Mouse (Mus musculus) central nervous system, embryonic 11.5 days (tissue): ENCODE data around the gene Lcn11. TPM values are rescaled to one million over a fixed set of nuclear protein-coding genes. Genes with fewer than 3 reads are reported as not detected.

ENCODE experiments used
- polyA plus RNA-seq: library from polyadenylated mRNA; depleted of rRNA; stranded (reverse); fragments of >200 nt; gene quantifications from 2 replicates; pipeline ENCODE4 v1.2.3, GENCODE M21; 2012; rRNA removed

Gene Lcn11
- polyA plus RNA-seq = not detected in 2 replicates

DNA sequence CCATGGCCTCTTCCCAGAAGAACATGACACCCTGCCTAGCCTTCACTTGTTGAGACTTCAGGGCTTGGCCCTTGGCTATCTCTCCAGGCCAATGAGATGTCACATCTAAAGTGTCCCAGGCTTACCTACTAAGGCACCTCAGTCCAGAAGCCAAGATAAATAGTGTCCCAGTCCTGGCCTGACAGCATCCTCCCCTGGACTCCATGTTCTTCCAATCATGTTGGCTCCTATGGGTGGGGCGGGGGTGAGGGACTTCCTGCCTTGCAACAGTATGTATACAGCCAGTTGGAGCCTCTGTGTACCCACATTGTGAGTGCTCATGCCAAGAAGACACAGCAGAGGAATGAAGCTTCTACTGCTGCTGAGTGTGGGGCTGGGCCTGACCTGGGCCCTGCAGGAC lies at the start of gene Lcn11:
TSS of gene Lcn11 (plus strand) at position 301 of the 400 bp plus-strand sequence.

GRCm38 (mm10) chr2:25736709-25737108 lies 40.1 kb upstream of the Lcn11 start, which contains the start of gene Obp2b:
Obp2b (plus strand) TSS chr2:25737009.

GRCm38 (mm10) chr2:25765269-25765668 lies 11.5 kb upstream of the Lcn11 start, which contains the start of gene Lcn3:
Lcn3 (plus strand) TSS chr2:25765569.

DNA sequence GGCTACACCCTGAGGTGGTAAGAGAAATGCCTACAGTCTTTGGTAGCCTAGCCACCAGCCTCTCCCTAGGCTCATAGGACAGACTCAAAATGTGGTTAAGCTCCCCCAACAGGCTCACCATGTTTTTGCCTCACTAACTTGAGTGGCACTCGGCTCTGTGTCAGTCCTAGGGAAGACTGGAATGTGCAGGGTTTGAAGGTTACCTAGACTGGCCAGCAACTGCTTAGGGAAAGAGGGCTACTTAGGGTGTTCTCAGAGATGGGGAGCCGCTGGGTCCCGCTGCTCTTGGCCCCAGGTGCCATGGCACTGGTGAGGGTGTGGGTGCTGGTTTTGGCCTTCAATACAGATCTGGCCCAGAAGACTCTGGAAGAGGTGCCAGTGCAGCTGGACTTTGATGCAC lies 5.1 kb downstream of the Lcn11 start, which contains the start of gene Gm13539:
TSS of gene Gm13539 (plus strand) at position 301 of the 400 bp plus-strand sequence.

GRCm38 (mm10) chr2:25815748-25816147 lies 38.9 kb downstream of the Lcn11 start, which contains the start of gene Glt6d1:
Glt6d1 (minus strand) TSS chr2:25815848.

GRCm38 (mm10) chr2:25822806-25823205 lies 46.0 kb downstream of the Lcn11 start, which contains the start of gene Lcn9:
Lcn9 (plus strand) TSS chr2:25823153.

Other genes with a start within 250 kb of the Lcn11 start
- 16.0 and 18.2 TPM in 2 replicates for gene Traf2, start 230.1 kb upstream of the Lcn11 start, polyA plus RNA-seq
- gene Edf1, start 219.2 kb upstream of the Lcn11 start, polyA plus RNA-seq = 165 and 237 TPM in 2 replicates
- 8.2 and 8.8 TPM in 2 replicates for gene Mamdc4, start 202.2 kb upstream of the Lcn11 start, polyA plus RNA-seq
- gene Phpt1, start 201.8 kb upstream of the Lcn11 start, polyA plus RNA-seq = 154 and 192 TPM in 2 replicates
- 1.2 and 1.4 TPM in 2 replicates for gene Ajm1, start 195.3 kb upstream of the Lcn11 start, polyA plus RNA-seq
- gene Rabl6, start 168.5 kb upstream of the Lcn11 start, polyA plus RNA-seq = 88.7 and 111 TPM in 2 replicates
- gene Ccdc183, start 159.3 kb upstream of the Lcn11 start, polyA plus RNA-seq = not detected in 2 replicates
- 9.4 and 18.8 TPM in 2 replicates for gene Tmem141, start 155.0 kb upstream of the Lcn11 start, polyA plus RNA-seq
- gene Fcna, start 149.0 kb upstream of the Lcn11 start, polyA plus RNA-seq = 1.5 and 3.7 TPM in 2 replicates
- not detected in 2 replicates for gene Lcn8, start 123.9 kb upstream of the Lcn11 start, polyA plus RNA-seq
- not detected in 2 replicates for gene Lcn5, start 119.1 kb upstream of the Lcn11 start, polyA plus RNA-seq
- not detected in 2 replicates for gene Lcn6, start 100.2 kb upstream of the Lcn11 start, polyA plus RNA-seq
- gene Lcn10, start 94.3 kb upstream of the Lcn11 start, polyA plus RNA-seq = not detected in 2 replicates
- not detected in 2 replicates for gene Obp2a, start 77.0 kb upstream of the Lcn11 start, polyA plus RNA-seq
- 37.1 and 43.2 TPM in 2 replicates for gene Bmyc, start 70.3 kb upstream of the Lcn11 start, polyA plus RNA-seq
- gene Obp2b, start 40.0 kb upstream of the Lcn11 start, polyA plus RNA-seq = not detected in 2 replicates
- gene Lcn3, start 11.4 kb upstream of the Lcn11 start, polyA plus RNA-seq = not detected in 2 replicates
- gene Gm13539, start 5.2 kb downstream of the Lcn11 start, polyA plus RNA-seq = not detected in 2 replicates
- gene Glt6d1, start 38.8 kb downstream of the Lcn11 start, polyA plus RNA-seq = not detected in 2 replicates
- gene Lcn9, start 46.1 kb downstream of the Lcn11 start, polyA plus RNA-seq = not detected in 2 replicates
- not detected in 2 replicates for gene Sohlh1, start 70.2 kb downstream of the Lcn11 start, polyA plus RNA-seq
- gene Kcnt1, start 86.7 kb downstream of the Lcn11 start, polyA plus RNA-seq = 3.7 and 5.5 TPM in 2 replicates
- 35.4 and 36.1 TPM in 2 replicates for gene Camsap1, start 206.3 kb downstream of the Lcn11 start, polyA plus RNA-seq
- 84.6 and 112 TPM in 2 replicates for gene Ubac1, start 244.7 kb downstream of the Lcn11 start, polyA plus RNA-seq